Mouse (Mus musculus): ENCODE data around the gene Gspt2.
"Not testable (repeated sequence)": the region's sequence is repeated elsewhere in the genome, so short reads cannot be mapped to it uniquely, and the experiment has no call there.

Gspt2 gene

DNA sequence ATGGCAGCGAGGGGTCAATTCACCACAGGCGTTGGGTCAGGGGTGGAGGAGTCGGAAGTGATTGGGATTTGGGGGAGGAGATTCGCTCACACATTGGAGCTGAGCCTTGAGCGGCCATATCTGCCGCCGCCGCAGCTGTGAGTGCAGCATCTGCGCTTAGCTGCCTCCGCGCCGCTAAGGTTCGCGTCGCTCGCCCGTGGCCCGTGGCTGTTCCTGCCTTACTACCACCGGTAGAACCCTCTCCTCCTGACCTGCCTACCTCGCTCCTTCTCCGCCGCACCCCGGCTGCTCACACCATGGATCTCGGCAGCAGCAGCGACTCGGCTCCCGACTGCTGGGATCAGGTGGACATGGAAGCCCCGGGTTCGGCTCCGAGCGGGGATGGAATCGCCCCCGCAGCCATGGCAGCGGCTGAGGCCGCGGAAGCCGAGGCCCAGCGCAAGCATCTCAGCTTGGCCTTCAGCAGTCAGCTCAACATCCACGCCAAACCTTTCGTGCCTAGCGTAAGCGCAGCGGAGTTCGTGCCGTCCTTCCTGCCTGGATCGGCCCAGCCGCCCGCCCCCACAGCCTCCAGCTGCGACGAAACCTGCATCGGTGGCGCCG is at the start of gene Gspt2:
Gene Gspt2 (plus strand): TSS at position 109 of the 603 bp plus-strand sequence.
- no peak for DNase-seq (ENCODE audit: low spot score)

GRCm38 (mm10) chrX:94624835-94625803 is 10.8 kb upstream of the Gspt2 start:
- DNase-seq (ENCODE audit: low spot score), result no peak

DNA sequence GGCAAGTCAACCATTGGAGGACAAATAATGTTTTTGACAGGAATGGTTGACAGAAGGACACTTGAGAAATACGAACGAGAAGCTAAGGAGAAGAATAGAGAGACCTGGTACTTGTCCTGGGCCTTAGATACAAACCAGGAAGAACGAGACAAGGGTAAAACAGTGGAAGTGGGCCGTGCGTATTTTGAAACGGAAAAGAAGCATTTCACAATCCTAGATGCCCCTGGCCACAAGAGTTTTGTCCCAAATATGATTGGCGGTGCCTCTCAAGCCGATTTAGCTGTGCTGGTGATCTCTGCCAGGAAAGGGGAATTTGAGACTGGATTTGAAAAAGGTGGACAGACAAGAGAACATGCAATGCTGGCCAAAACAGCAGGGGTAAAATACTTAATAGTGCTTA is 1.0 kb downstream of the Gspt2 start:
- DNase-seq (ENCODE audit: low spot score), result no peak

DNA sequence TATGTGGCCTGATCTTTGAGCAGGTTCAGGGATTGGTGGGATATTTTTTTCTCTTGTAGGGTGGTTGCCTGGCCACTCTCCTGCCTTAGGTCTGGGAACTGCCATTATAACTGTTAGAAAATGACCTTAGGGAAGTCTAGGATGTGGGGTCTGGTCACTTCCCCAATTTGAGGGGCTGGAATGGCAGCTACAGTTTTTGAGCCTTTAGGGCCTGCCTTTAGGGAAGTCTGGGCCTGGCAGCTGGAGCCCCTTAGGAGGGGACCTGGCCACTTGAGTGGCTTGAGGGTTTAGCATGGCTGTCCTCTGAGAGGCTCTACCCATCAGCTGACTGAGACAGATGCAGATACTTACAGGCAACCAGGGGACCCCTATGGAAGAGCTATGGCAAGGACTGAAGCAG is 12.7 kb downstream of the Gspt2 start:
- DNase-seq (ENCODE audit: low spot score), result no peak

DNA sequence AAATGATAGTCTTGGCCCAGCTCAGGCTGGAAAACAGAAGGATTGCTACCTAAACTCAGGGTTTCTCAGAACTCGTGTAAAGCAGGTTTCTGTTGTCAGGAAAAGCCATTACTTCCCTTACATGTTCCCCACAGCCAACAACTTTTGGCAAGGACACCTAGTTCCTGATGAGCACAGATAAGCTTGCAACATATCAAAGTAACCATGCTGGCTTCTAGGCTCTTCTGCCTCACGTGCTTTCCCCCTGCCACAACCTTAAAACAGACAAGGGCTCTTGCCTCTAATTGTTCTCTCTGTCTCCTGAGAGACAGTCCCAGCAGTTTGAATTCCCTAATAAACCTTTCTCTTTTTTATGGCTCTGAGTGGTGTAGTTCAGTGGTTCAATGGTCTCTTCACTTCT is 21.9 kb downstream of the Gspt2 start:
- DNase-seq (ENCODE audit: low spot score), result no peak

DNA sequence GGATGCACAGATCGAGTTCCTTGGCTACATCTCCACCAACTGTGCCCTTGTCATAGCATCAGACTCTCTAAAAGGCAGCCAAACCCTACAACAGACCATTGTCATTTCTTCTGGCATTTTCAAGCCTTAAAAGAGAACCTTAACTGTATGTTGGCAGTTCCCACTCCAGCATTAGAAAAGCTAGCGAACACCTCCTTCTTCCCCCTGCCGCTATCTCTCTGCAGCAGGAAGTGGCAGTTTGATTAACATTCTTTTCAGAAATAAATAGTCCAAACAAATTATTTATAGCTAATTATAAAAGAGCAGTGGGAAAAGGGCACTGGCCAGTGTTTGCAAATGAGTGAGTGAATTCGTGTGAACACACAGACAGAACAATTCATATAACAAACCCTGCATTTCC is 34.9 kb downstream of the Gspt2 start:
- no peak for DNase-seq (ENCODE audit: low spot score)

DNA sequence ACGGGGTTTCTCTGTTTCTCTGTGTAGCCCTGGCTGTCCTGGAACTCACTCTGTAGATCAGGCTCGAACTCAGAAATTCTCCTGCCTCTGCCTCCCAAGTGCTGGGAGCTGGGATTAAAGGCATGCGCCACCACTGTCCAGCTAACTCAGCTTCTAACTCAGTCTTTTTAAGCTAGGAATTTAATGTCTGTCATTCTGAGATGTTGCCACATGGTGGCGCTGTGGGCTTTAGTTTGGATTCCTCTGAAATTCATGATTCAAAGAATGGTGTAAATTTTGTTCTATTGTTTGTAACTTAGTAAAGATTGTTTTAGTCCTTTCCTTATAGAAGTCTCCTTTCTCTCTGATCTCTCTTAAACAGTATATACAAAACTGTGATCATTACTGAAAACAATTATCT is 39.1 kb downstream of the Gspt2 start:
- DNase-seq (ENCODE audit: low spot score), result peak; percentile 18

DNA sequence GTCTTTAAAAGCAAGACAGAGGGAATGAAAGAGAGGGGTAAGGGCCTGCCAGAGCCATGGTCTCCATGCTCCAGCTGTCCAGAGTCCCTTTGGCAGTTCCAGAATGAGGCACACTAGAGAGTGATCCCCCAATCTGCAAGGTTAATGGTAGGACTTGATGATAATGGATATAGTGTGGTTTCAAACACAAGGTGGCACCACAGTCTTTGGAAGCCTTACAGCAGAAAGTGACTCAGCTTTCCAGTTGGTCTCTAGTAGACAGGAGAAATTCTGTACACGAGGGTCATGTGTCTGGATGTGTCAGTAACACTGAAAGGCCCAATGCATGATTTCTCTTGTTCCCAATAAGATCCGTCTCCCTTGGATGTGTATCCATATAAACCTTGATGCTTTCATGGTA is 45.7 kb downstream of the Gspt2 start:
- DNase-seq (ENCODE audit: low spot score), result not testable (repeated sequence)

GRCm38 (mm10) chrX:94689593-94689992 is 53.7 kb downstream of the Gspt2 start:
- DNase-seq (ENCODE audit: low spot score), result not testable (repeated sequence)

Data from layer of hippocampus, adult 9-10 months (tissue).